Mouse (Mus musculus): ENCODE measurements at regions not wholly inside any gene's neighbourhood (a gene's known extent, or its start where the extent isn't known, plus 50 kb on each side); places are given as distances from the start of the nearest gene placed in this dataset.

DNA sequence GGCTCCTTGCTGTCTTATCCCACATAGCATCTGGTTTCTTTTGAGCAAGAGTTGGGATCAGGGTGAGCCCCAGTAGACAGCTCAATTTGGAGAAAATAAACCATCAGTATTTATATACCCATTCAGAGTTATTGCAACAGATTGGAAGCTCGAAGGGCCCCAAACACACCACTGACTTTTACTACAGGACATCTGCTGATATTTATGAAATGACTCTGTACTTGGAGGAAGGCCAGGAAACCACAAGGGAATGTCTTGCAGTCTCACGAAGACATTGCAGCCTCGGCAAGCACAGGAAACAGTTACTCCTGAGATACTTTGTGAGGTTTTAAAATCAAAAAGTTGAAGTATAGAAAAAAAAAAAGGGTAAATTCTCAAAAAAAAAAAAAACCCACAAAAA is 375.1 kb upstream of the 4931408C20Rik start:
- peak; percentile 58 to 61 for DNase-seq
